Mouse (Mus musculus) B cell, adult (primary cell): ENCODE data around the gene Gspt1. TPM values are rescaled to one million over a fixed set of nuclear protein-coding genes. Genes with fewer than 3 reads are reported as not detected.

Experiments
- total RNA-seq: library from RNA; stranded (reverse); gene quantifications from 4 replicates; pipeline ENCODE4 v1.2.4, GENCODE M21; 2023; ENCODE audit not compliant: inconsistent age

The Gspt1 gene
- total RNA-seq = 73.1 to 74.7 TPM (median 73.6 TPM) in 4 replicates

GRCm38 (mm10) chr16:11253898-11254722 lies at the start of gene Gspt1:
Gene Gspt1, minus strand, starts transcription at chr16:11254325.

GRCm38 (mm10) chr16:11202571-11203554 lies 51.3 kb downstream of the Gspt1 start, which contains the start of gene Rsl1d1:
Gene Rsl1d1, minus strand, starts transcription at chr16:11203331.

GRCm38 (mm10) chr16:11176208-11176883 lies 77.8 kb downstream of the Gspt1 start, which contains the start of gene Zc3h7a:
Gene Zc3h7a, minus strand, starts transcription at chr16:11176393.

Other genes with a start within 250 kb of the Gspt1 start
- 203 to 235 TPM (median 229 TPM) in 4 replicates for gene Snn, start 193.4 kb downstream of the Gspt1 start, total RNA-seq
- gene Litaf, start 188.2 kb downstream of the Gspt1 start, total RNA-seq = 22.2 to 30.2 TPM (median 27.4 TPM) in 4 replicates
- 69.3 to 72.6 TPM (median 70.9 TPM) in 4 replicates for gene Txndc11, start 119.7 kb downstream of the Gspt1 start, total RNA-seq
- gene Zc3h7a, start 77.9 kb downstream of the Gspt1 start, total RNA-seq = 316 to 335 TPM (median 324 TPM) in 4 replicates
- gene Rsl1d1, start 51.0 kb downstream of the Gspt1 start, total RNA-seq = 81.8 to 93.4 TPM (median 88.2 TPM) in 4 replicates
- gene Tnfrsf17, start 59.5 kb upstream of the Gspt1 start, total RNA-seq = 0.66 to 0.67 TPM in 2 of 4 replicates, not detected in the others
- 130 to 147 TPM (median 142 TPM) in 4 replicates for gene Snx29, start 68.6 kb upstream of the Gspt1 start, total RNA-seq